Mouse (Mus musculus) hindbrain, embryonic 12.5 days (tissue): ENCODE measurements at regions not wholly inside any gene's neighbourhood (a gene's known extent, or its start where the extent isn't known, plus 50 kb on each side); places are given as distances from the start of the nearest gene placed in this dataset.

Experiments
- ATAC-seq: fragments of 200-750 bp; cut with Nextera tagmentation; 2 replicates; pipeline ENCODE4 v1.8.0; 2017; ENCODE audit warnings: moderate TSS enrichment; ENCODE audit not compliant: low FRiP score
- H3K27ac ChIP-seq: fragments of 300-500 bp; sonication (generic); 2 replicates; pipeline ENCODE4 v1.5.1; 2016; ENCODE audit warnings: mild to moderate bottlenecking
- H3K27me3 ChIP-seq: fragments of 300-500 bp; sonication (generic); 2 replicates; pipeline ENCODE4 v1.6.1; 2016; ENCODE audit warnings: mild to moderate bottlenecking
- H3K36me3 ChIP-seq: fragments of 300-500 bp; sonication (generic); 2 replicates; pipeline ENCODE4 v1.6.1; 2016; ENCODE audit warnings: mild to moderate bottlenecking
- H3K4me1 ChIP-seq: fragments of 300-500 bp; sonication (generic); 2 replicates; pipeline ENCODE4 v1.6.1; 2016
- H3K4me2 ChIP-seq: fragments of 300-500 bp; sonication (generic); replicated peaks from 2 replicates; pipeline ENCODE4 v1.6.1; 2016; ENCODE audit warnings: mild to moderate bottlenecking
- H3K4me3 ChIP-seq: fragments of 300-500 bp; sonication (generic); 2 replicates; pipeline ENCODE4 v1.5.1; 2016; ENCODE audit warnings: mild to moderate bottlenecking
- H3K9ac ChIP-seq: fragments of 300-500 bp; sonication (generic); 2 replicates; pipeline ENCODE4 v1.6.1; 2016; ENCODE audit warnings: mild to moderate bottlenecking, moderate library complexity
- H3K9me3 ChIP-seq: fragments of 300-500 bp; sonication (generic); replicated peaks from 2 replicates; pipeline ENCODE4 v1.6.1; 2016; ENCODE audit warnings: mild to moderate bottlenecking
- WGBS: fragments of 180-500 bp; shearing (Covaris S2); methylation state at CpG from one replicate; pipeline ENCODE4 v1.1.7; 2016; 5-methylcytosine and 5-hydroxymethylcytosine counted together

DNA sequence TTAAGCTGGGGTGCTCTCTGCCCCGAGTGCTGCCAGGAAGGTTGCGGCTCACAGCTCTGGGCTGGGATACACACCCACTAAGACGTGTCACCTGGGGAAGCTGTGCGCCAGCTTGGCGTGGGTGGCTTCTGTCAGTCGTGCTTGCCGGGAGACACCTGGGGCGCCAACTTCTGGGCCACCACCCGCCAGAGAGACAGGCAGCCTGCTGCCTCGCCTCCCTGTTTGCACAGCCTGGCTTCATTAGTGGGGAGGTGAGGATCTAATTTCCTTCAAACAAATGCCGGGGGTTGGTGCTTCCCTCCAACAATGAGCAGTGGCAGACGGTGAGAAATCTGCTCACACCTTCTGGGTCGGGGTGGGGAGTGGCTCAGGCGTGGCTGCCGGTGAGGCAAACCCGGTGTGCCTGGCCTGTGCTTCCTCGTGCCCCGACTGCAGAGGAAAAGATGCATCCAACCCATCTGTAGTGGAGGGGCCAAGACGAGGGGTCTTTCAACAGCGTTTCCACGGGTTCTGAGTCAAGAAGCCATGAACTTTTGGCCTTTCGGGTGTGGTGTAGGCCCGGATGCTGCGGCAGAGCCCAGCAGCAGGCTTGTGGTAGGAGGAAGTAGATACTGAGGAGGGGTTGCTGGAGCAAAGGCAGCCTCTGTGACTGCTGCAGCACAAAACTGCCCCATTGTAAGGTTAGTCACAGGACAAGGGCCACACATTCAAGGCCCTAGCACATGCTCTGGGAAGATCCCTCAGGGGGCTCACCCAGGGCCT is 140.6 kb downstream of the Tpra1 start:
- 0 out of 2 replicates have a peak, but pooled peaks cover 2% of the 10 kb centered on the region for H3K4me1 ChIP-seq
- H3K4me3 ChIP-seq = no peak overlapping the region
- no peaks in the 10 kb centered on the region for H3K36me3 ChIP-seq
- no peak overlapping the region for H3K4me2 ChIP-seq
- ATAC-seq = no peak
- H3K27ac ChIP-seq = no peak overlapping the region
- 61% methylated on average over 24 of the region's 24 CpGs for WGBS
- no peaks in the 10 kb centered on the region for H3K9me3 ChIP-seq
- H3K27me3 ChIP-seq = 0 out of 2 replicates have a peak, but pooled peaks cover 1% of the 10 kb centered on the region
- no peak overlapping the region for H3K9ac ChIP-seq

DNA sequence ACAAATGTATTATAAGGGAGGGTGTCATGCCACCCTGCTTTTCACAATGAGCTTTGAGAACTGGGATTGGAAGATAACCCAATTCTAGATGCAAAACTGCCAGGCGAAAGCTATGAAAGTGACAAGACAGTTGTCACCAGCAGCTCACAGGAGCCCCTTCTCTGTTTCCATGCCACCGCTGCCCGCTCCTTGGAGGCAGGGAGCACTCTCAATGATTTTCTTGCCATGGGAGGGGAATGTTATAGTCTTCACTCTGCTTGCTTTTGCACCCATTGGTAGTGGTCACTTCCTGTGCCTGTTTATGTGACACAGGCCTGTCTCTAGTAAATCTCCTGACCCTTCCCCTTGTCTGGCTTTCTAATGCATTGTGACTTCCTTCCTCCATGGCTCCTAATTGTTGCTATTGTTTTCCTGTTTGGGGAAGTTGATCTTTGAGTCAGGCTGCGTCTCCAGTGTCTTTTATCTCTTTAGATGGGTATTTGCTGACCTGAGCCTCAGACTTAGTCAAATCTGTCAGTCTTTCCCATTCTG is 143.4 kb downstream of the Tpra1 start:
- no peak overlapping the region for H3K27ac ChIP-seq
- WGBS = 75% methylated on average over 4 of the region's 4 CpGs
- ATAC-seq = no peak

DNA sequence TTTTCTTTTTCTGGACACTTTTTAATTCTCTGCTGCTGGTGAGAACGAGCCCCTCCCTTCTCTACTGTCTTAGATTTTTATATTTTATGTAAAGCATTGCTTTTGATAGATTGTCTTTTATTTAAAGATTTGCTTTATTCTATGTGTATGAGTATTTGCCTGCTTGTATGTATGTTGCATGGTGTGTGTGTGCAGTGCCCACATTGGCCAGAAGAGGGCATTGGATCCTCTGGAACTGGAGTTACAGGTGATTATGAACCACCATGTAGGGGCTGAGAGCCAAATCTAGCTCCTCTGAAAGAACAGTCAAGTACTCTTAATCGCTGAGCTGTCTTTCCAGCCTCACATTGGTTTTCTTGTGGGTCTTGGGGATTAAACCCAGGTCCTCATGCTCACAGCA is 144.4 kb downstream of the Tpra1 start:
- Histone ChIP-seq H3K36me3 (no peaks in the 10 kb centered on the region), H3K4me2 (no peak overlapping the region), H3K27me3 (no peaks in the 10 kb centered on the region), H3K4me3 (no peak overlapping the region), H3K4me1 (0 out of 2 replicates have a peak, but pooled peaks cover 8% of the 10 kb centered on the region), H3K9me3 (no peaks in the 10 kb centered on the region), H3K27ac (no peak overlapping the region), H3K9ac (no peak overlapping the region)
- WGBS = 82% methylated on average over 2 of the region's 2 CpGs
- ATAC-seq = no peak

More for the DNA sequence above, 143.4 kb downstream of the Tpra1 start:
- H3K9ac ChIP-seq = no peak overlapping the region
- no peaks in the 10 kb centered on the region for H3K27me3 ChIP-seq
- H3K4me2 ChIP-seq = no peak overlapping the region
- H3K9me3 ChIP-seq = no peaks in the 10 kb centered on the region
- no peak overlapping the region for H3K4me3 ChIP-seq
- no peaks in the 10 kb centered on the region for H3K36me3 ChIP-seq
- H3K4me1 ChIP-seq = 0 out of 2 replicates have a peak, but pooled peaks cover 8% of the 10 kb centered on the region

DNA sequence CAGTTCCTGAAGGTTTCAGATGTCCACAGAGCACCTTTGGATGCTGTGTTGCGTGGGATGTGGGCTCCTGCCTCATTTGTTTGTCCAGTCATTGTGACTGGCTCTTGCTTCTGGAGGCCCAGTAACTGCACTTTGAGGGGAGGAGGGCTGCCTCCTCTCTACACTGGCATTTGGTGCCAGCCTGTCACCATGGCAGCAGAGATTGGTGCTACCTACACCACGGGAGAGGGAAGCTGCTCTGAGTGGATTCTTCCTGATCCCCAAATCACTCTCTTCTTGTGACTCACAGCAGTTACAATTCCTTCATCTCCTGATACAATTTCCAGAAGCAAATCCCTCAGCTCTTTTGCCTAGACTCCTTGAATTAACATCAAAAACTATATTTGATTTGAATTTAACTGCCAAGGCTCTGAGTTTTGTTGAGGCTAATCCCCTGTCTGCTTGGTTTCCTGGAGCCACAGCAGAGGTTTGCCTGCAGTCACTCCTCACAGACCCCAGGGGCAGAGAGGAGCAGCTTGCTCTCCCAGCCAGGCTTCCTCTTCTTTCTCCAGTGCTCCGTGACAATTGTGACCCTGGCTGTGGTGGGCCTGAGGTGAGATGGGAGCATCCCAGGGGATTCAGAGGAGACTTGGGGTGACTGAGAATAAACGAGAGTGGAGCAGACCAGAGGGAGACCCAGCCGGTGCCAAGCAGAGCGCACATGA is 145.7 kb downstream of the Tpra1 start:
- H3K9me3 ChIP-seq = no peaks in the 10 kb centered on the region
- ATAC-seq = no peak
- no peaks in the 10 kb centered on the region for H3K27me3 ChIP-seq
- H3K4me2 ChIP-seq = no peak overlapping the region
- H3K9ac ChIP-seq = no peak overlapping the region
- no peaks in the 10 kb centered on the region for H3K36me3 ChIP-seq
- no peak overlapping the region for H3K4me3 ChIP-seq
- no peak overlapping the region for H3K27ac ChIP-seq
- 61% methylated on average over 6 of the region's 6 CpGs for WGBS
- 0 out of 2 replicates have a peak, but pooled peaks cover 6% of the 10 kb centered on the region for H3K4me1 ChIP-seq

DNA sequence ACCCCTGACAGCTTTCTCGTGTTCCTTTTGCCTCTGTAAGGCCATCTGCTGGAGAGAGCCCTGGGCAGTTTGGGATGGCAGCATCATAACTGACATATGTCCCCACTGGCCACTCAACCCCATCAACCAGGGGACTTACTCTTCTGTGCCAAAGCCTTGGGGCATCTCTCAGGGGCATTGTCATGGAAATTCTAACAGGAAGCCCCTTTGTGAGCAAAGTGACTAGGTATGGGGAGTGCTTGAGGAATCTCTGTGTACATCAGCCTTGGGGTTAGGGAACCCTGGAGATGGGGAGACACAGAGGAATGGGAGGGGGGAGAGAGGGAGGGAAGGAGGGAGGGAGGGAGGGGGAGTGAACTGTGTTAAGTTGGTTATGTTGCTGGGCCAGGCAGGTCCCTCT is 147.2 kb downstream of the Tpra1 start:
- no peak overlapping the region for H3K4me2 ChIP-seq
- no peak for ATAC-seq
- H3K36me3 ChIP-seq = no peaks in the 10 kb centered on the region
- H3K9ac ChIP-seq = no peak overlapping the region
- H3K4me3 ChIP-seq = no peak overlapping the region
- H3K4me1 ChIP-seq = 0 out of 2 replicates have a peak, but pooled peaks cover 6% of the 10 kb centered on the region
- H3K27me3 ChIP-seq = no peaks in the 10 kb centered on the region
- no peak overlapping the region for H3K27ac ChIP-seq
- WGBS = 20% methylated on average over 1 of the region's 1 CpGs
- no peaks in the 10 kb centered on the region for H3K9me3 ChIP-seq

DNA sequence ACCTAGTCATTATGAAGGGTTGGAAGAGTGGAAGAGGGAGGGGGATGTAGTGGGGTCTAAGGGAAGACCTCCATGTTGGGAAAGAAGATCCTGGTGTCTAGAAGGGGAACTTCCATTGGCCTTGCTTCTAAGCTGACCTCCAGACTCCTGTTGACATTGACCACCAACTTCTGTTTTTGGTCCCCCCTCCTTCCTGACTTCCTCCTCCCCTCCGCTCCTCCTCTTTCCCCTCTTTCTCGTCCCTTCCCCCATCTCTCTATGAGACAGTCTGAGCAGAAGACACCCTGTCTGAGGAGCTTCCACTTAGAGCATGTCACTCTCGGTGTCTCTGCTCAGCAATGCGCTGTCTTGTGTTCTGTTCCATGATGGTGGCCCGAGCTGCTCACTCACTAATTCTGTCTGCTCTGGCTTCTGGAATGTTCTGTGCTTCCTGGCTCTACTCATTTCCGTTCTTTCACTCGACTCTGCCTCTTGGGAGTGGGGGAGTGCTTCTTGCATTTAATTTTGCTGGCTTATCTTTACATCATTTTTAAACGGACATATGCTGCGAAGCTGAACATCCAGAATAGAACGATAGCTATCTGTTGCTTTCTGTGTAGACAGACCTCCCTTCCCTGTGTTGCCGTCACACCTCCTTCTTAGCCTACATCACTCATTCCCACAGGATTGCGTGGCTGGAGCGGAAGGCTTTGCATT is 148.7 kb downstream of the Tpra1 start:
- Histone ChIP-seq H3K4me3 (no peak overlapping the region), H3K9ac (no peak overlapping the region), H3K9me3 (no peaks in the 10 kb centered on the region), H3K27me3 (no peaks in the 10 kb centered on the region), H3K4me2 (no peak overlapping the region), H3K36me3 (no peaks in the 10 kb centered on the region), H3K27ac (no peak overlapping the region), H3K4me1 (0 out of 2 replicates have a peak, but pooled peaks cover 6% of the 10 kb centered on the region)
- 86% methylated on average over 13 of the region's 13 CpGs for WGBS
- no peak for ATAC-seq

DNA sequence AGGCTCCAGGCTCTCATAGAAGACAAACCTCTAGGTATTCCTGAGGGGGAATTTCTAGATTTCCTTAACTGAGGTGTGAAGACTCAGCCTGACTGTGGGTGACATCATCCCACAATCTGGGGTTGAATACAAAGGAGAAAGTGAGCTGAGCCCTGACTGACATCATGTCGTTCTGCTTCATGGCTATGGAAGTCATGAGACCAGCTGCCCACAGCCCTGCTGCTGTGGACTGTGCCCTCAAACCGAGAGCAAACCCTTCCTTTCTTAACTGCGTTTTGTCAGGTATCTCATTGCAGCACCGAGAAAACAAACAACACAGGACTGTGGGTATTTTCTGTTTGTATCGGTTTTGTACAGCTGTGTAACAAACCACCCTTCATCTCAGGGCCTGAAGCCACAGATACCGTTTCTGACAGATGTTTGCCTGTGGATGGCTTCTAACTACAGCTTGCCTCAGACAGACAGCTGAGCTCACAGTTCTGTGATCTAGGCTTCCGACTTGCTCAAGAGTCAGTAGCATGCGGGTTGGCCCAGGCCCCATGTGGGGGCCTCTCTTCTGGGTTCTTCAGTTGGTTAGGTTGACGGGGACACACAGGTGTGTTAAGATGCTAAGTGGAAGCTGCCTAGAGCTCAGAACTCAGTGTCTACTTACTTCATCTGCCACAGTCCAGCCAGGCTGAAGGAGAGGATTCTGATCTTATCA is 150.9 kb downstream of the Tpra1 start:
- Histone ChIP-seq H3K4me2 (no peak overlapping the region), H3K27ac (no peak overlapping the region)
- 83% methylated on average over 9 of the region's 9 CpGs for WGBS

DNA sequence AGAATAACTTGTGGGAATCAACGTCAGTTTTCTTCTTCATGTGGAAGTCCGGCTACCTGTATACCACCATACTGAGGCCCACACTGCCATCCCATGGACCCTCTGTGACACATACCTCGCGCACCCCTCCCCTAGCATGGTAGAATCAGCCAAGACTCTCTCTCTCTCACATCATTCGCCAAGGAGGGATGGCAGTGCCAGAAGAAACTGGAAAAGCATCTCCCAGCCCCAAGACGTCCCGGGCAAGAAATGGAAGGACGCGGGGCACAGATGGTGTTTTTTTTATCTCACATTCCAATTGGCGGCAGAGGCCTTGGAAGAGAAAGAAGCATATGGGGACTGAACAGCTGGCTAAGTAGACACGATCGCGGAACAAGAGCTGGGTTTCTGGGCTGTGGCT is 152.0 kb downstream of the Tpra1 start:
- WGBS = 75% methylated on average over 13 of the region's 13 CpGs
- Histone ChIP-seq H3K9ac (no peak overlapping the region), H3K4me3 (no peak overlapping the region), H3K4me2 (no peak overlapping the region), H3K4me1 (0 out of 2 replicates have a peak, but pooled peaks cover 6% of the 10 kb centered on the region), H3K9me3 (no peaks in the 10 kb centered on the region), H3K36me3 (no peaks in the 10 kb centered on the region), H3K27me3 (no peaks in the 10 kb centered on the region), H3K27ac (no peak overlapping the region)
- no peak for ATAC-seq

More for the DNA sequence above, 150.9 kb downstream of the Tpra1 start:
- H3K27me3 ChIP-seq = no peaks in the 10 kb centered on the region
- no peak for ATAC-seq
- H3K4me3 ChIP-seq = no peak overlapping the region
- no peaks in the 10 kb centered on the region for H3K36me3 ChIP-seq
- no peak overlapping the region for H3K9ac ChIP-seq
- H3K4me1 ChIP-seq = 0 out of 2 replicates have a peak, but pooled peaks cover 6% of the 10 kb centered on the region
- no peaks in the 10 kb centered on the region for H3K9me3 ChIP-seq

DNA sequence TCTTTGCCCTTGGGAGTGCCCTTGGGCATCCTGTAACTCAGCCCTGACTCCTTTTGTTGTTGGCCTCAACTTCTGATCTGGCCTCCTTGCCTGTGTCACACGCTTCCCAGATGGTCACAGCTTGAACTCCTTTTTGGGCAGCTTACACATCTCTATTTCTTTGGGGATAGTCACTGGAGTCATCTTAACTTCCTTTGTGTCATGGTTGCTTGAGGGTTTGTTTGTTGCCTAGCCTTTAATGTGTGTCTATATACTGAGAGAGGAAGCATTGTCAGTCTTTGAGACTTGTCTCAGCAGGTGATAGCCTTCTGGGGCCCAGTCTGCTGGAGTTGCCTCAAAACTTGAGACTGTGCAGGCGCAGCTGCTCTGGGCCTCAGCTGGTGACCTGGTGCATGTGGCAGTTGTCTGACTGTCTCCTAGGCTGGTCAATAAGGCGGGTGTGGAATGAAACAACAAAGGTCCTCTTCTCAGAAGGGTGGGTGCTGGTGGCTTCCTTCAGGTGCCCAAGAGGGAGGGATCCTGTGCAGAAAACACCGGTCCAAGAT is 157.5 kb downstream of the Tpra1 start:
- Histone ChIP-seq H3K4me3 (no peak overlapping the region), H3K27ac (peak overlapping the region; percentile 12; the same call in 1 of the 2 replicates)
- ATAC-seq = no peak

DNA sequence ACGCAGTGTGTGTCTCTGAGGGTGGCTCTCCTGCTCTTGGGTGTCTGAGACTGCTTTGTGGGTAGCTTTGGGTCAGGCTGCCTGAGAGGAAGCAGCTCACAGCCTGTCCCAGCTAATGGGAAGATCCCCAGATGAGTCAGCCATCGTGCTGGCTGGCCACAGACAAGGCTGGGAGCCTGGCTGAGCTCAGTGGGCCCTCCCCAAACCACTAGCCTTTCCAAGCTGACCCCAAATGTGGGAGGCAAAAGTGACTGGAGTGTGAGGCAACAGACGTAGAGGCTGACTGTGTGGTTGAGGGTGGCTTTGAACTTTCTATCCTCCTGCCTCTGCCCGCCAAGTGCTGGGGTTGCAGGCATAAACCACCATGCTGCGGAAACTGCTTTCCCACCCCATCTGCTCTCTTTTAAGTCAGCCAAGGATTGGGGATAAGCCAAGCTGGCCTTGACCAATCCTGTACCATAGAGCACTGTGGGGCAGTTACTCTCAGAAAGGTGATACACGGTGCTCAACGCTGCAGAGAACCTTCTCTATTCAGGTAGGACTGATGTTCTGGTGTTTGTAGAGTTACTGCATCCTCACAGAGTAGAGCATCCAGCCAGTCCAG is 163.0 kb downstream of the Tpra1 start:
- WGBS = 91% methylated on average over 7 of the region's 7 CpGs
- no peak overlapping the region for H3K27ac ChIP-seq
- H3K36me3 ChIP-seq = no peaks in the 10 kb centered on the region

More for the DNA sequence above, 157.5 kb downstream of the Tpra1 start:
- H3K4me1 ChIP-seq = no peaks in the 10 kb centered on the region
- no peaks in the 10 kb centered on the region for H3K27me3 ChIP-seq
- H3K9me3 ChIP-seq = no peaks in the 10 kb centered on the region
- H3K4me2 ChIP-seq = no peak overlapping the region
- no peaks in the 10 kb centered on the region for H3K36me3 ChIP-seq
- no peak overlapping the region for H3K9ac ChIP-seq
- 61% methylated on average over 4 of the region's 4 CpGs for WGBS

DNA sequence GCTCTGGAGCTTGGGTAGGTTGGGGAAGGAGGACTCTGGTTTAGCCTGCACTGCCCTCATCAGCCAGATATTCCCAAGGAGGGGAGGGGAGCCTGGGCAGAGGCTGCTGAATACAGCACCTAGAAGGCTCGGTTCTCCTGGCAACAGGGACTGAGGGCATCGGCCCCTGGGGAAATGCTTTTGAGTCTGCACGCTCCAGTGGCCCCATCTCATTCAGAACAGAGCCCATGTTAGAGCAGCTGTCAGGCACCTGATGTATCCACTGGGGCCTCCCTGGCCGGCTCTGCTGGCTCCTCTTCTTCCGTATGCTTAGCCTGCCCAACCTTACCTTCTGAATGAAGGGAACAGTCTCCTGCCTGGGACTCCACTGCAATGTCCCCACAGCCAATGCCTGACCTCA is 164.5 kb downstream of the Tpra1 start:
- Histone ChIP-seq H3K4me3 (no peak overlapping the region), H3K4me1 (peaks cover 12% of the 10 kb centered on the region; the same call in 1 of the 2 replicates), H3K4me2 (no peak overlapping the region), H3K9ac (no peak overlapping the region), H3K27ac (no peak overlapping the region), H3K9me3 (peaks cover 5% of the 10 kb centered on the region; the same call in 1 of the 2 replicates), H3K36me3 (no peaks in the 10 kb centered on the region), H3K27me3 (no peaks in the 10 kb centered on the region)
- WGBS = 28% methylated on average over 5 of the region's 5 CpGs
- peak; percentile 63 for ATAC-seq

More for the DNA sequence above, 163.0 kb downstream of the Tpra1 start:
- Histone ChIP-seq H3K4me2 (no peak overlapping the region), H3K9me3 (peaks cover 5% of the 10 kb centered on the region; the same call in 1 of the 2 replicates), H3K9ac (no peak overlapping the region), H3K4me3 (no peak overlapping the region), H3K27me3 (no peaks in the 10 kb centered on the region), H3K4me1 (peaks cover 12% of the 10 kb centered on the region; the same call in 1 of the 2 replicates)
- no peak for ATAC-seq
